Mouse (Mus musculus) ES-Bruce4 (cell line): ENCODE measurements around the gene Lrch4. TPM values are rescaled to one million over a fixed set of nuclear protein-coding genes. Genes with fewer than 3 reads are reported as not detected.

Source experiments
- H3K27ac ChIP-seq: 2 replicates; pipeline ENCODE4 v1.5.1; 2012; ENCODE audit warnings: low read length, inconsistent platforms; ENCODE audit not compliant: insufficient read depth
- H3K27me3 ChIP-seq: 2 replicates; pipeline ENCODE4 v1.6.1; 2012; ENCODE audit warnings: mild to moderate bottlenecking, low read length, inconsistent platforms; ENCODE audit not compliant: control insufficient read depth, poor library complexity, insufficient read depth, severe bottlenecking
- H3K36me3 ChIP-seq: 2 replicates; pipeline ENCODE4 v1.6.1; 2012; ENCODE audit warnings: inconsistent platforms, mild to moderate bottlenecking, low read length, moderate library complexity; ENCODE audit not compliant: control insufficient read depth, poor library complexity, insufficient read depth, severe bottlenecking
- H3K4me1 ChIP-seq: one replicate; pipeline ENCODE4 v1.8.1; 2011; ENCODE audit warnings: low read length; ENCODE audit not compliant: control insufficient read depth, insufficient read depth
- H3K4me3 ChIP-seq: 2 replicates; pipeline ENCODE4 v1.5.1; 2011; ENCODE audit warnings: low read depth, mild to moderate bottlenecking, low read length
- H3K9ac ChIP-seq: 2 replicates; pipeline ENCODE4 v1.6.1; 2012; ENCODE audit warnings: low read depth, mild to moderate bottlenecking, inconsistent platforms; ENCODE audit not compliant: poor library complexity, severe bottlenecking
- H3K9me3 ChIP-seq: replicated peaks from 2 replicates; pipeline ENCODE4 v1.6.1; 2012; ENCODE audit warnings: mild to moderate bottlenecking, low read length, inconsistent platforms; ENCODE audit not compliant: control insufficient read depth, poor library complexity, insufficient read depth, severe bottlenecking
- CTCF ChIP-seq: IDR thresholded peaks from one replicate; pipeline ENCODE4 v1.8.1; 2011; ENCODE audit warnings: low read depth, low read length
- EP300 ChIP-seq: IDR thresholded peaks from 2 replicates; pipeline ENCODE4 v1.6.1; 2011; ENCODE audit warnings: low read depth, low read length; ENCODE audit not compliant: insufficient read depth
- POLR2A ChIP-seq: IDR thresholded peaks from one replicate; pipeline ENCODE4 v1.8.1; 2011; ENCODE audit warnings: low read length; ENCODE audit not compliant: insufficient read depth
- polyA plus RNA-seq: library from polyadenylated mRNA; stranded (reverse); fragments of >200 nt; gene quantifications from 2 replicates; pipeline ENCODE4 v1.2.4, GENCODE M21; 2011; ENCODE audit warnings: low read depth; ENCODE audit not compliant: missing spikeins, insufficient read depth, insufficient read length

The Lrch4 gene
- polyA plus RNA-seq, 1 experiment, result 25.1 TPM

- Histone ChIP-seq H3K27me3 (no peaks in the 10 kb centered on the region), H3K4me1 (no peaks in the 10 kb centered on the region), H3K4me3 (no peak overlapping the region), H3K9me3 (no peaks in the 10 kb centered on the region), H3K27ac (no peak overlapping the region), H3K9ac (no peak overlapping the region), H3K36me3 (no peaks in the 10 kb centered on the region)
- TF ChIP-seq CTCF, result no peak
- TF ChIP-seq POLR2A, result no peak
- no peak for TF ChIP-seq EP300
Measured at GRCm38 (mm10) chr5:137677859-137678258, 48.9 kb downstream of the Lrch4 start.

DNA sequence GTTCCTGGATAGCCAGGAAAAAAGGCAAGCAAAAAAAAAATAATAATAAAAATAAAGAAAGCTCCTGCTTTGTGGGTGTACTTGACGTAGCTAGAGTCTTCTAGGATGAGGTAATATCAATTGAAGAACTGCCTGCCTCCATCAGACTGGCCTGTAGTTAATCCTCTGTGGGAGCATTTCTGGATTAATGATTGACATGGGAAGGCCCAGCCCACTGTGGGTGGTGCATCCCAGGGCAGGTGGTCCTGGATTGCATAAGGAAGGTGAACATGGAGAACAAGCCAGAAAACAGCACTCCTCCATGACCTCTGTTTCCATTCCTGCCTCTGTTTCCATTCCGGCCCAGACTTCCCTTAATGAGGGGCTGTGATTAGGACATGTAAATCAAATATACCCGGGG lies 49.8 kb downstream of the Lrch4 start:
- H3K27ac ChIP-seq, result no peak overlapping the region
- no peaks in the 10 kb centered on the region for H3K9me3 ChIP-seq
- H3K36me3 ChIP-seq, result no peaks in the 10 kb centered on the region
- no peak overlapping the region for H3K9ac ChIP-seq
- H3K4me1 ChIP-seq, result no peaks in the 10 kb centered on the region
- H3K4me3 ChIP-seq, result no peak overlapping the region
- TF ChIP-seq CTCF (no peak), EP300 (no peak), POLR2A (no peak)
- no peaks in the 10 kb centered on the region for H3K27me3 ChIP-seq

DNA sequence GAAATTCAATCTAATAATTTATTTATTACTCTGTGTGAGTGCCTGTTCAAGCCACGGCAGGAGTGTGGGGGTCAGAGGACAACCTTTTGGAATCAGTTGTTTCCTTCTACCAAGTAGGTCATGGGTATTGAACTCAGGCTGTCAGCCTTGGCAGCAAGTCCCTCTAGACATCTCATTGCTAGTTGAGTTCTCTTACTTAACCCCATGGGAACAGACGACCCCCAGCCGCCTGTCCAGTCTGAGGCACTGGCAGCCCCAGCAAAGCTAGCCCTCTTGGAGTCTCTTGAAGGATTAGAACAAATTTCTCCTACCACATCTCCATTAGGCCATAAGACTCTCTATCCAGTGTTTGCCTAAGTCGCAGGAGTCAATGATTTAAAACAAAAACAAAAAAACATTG lies 50.8 kb downstream of the Lrch4 start:
- Histone ChIP-seq H3K4me1 (no peaks in the 10 kb centered on the region), H3K36me3 (no peaks in the 10 kb centered on the region), H3K9ac (no peak overlapping the region), H3K9me3 (no peaks in the 10 kb centered on the region), H3K4me3 (no peak overlapping the region), H3K27ac (no peak overlapping the region), H3K27me3 (no peaks in the 10 kb centered on the region)
- TF ChIP-seq POLR2A (no peak), EP300 (no peak), CTCF (no peak)

DNA sequence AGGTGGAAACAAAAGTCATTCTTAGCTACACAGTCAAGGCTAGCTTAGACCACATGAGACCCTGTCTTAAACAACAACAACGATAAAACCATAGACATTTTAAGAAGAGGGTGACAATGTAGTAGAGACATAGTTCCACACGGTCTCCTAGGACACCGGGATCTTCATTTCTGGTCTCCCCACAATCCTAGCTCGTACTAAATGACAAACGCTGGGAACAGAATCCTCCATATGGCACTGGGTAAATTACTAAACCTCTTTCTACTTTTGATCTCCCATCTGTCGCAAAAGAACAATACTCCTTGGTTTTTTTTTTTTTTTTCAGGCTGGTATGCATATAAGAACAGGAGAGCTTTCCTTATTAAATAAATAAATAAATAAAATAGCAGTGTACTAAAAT lies 53.6 kb downstream of the Lrch4 start:
- Histone ChIP-seq H3K4me3 (no peak overlapping the region), H3K36me3 (no peaks in the 10 kb centered on the region), H3K9me3 (no peaks in the 10 kb centered on the region), H3K4me1 (no peaks in the 10 kb centered on the region), H3K9ac (no peak overlapping the region), H3K27me3 (no peaks in the 10 kb centered on the region), H3K27ac (no peak overlapping the region)
- TF ChIP-seq EP300, result no peak
- no peak for TF ChIP-seq POLR2A
- no peak for TF ChIP-seq CTCF

GRCm38 (mm10) chr5:137683388-137684293 lies 54.7 kb downstream of the Lrch4 start:
- Histone ChIP-seq H3K27me3 (no peaks in the 10 kb centered on the region), H3K9me3 (no peaks in the 10 kb centered on the region), H3K4me3 (peak overlapping the region; percentile 89), H3K36me3 (no peaks in the 10 kb centered on the region), H3K4me1 (no peaks in the 10 kb centered on the region), H3K9ac (peak overlapping the region; percentile 87), H3K27ac (no peak overlapping the region)
- TF ChIP-seq CTCF, result no peak
- TF ChIP-seq POLR2A, result no peak

GRCm38 (mm10) chr5:137684294-137685123 lies 55.6 kb downstream of the Lrch4 start, which contains the start of gene Agfg2:
Agfg2 (minus strand) TSS chr5:137684726.
- Histone ChIP-seq H3K27me3 (no peaks in the 10 kb centered on the region), H3K9me3 (no peaks in the 10 kb centered on the region), H3K36me3 (no peaks in the 10 kb centered on the region), H3K27ac (no peak within 1 kb of the TSS), H3K4me1 (no peaks in the 10 kb centered on the region), H3K9ac (peak within 1 kb of the TSS; percentile 87), H3K4me3 (peak within 1 kb of the TSS; percentile 89)
- TF ChIP-seq CTCF (no peak), EP300 (no peak), POLR2A (peak; percentile 25)
